Mouse (Mus musculus) ES-CJ7 (cell line): ENCODE results near the gene Cideb.

Source experiments
- DNase-seq: peaks from one replicate; pipeline ENCODE4 v3.0.0; 2011; ENCODE audit warnings: low read depth, low spot score

Cideb gene

DNA sequence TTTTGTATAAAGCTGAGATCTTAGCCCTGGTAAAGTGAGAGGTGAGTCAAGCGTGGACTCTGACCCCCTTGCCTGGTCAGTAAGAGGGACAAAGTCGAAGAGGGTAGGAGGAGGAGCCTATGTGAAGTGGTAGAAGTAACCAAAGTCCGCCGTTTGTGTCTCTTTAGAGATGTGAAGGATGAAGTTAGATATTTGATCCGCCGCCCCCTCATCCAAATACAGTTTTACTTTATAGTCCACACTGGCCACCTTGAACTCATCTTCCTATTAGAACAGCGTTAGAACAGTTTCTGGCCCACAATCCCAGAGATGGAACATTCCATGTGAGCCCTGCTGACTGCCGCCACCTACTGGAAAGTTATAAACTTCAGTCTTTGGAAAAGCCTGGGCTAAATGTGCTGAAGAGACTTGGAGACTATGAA, at the start of gene Cideb:
Cideb (minus strand) TSS at position 96 of the 422 bp plus-strand sequence.
- DNase-seq: peak; percentile 73

DNA sequence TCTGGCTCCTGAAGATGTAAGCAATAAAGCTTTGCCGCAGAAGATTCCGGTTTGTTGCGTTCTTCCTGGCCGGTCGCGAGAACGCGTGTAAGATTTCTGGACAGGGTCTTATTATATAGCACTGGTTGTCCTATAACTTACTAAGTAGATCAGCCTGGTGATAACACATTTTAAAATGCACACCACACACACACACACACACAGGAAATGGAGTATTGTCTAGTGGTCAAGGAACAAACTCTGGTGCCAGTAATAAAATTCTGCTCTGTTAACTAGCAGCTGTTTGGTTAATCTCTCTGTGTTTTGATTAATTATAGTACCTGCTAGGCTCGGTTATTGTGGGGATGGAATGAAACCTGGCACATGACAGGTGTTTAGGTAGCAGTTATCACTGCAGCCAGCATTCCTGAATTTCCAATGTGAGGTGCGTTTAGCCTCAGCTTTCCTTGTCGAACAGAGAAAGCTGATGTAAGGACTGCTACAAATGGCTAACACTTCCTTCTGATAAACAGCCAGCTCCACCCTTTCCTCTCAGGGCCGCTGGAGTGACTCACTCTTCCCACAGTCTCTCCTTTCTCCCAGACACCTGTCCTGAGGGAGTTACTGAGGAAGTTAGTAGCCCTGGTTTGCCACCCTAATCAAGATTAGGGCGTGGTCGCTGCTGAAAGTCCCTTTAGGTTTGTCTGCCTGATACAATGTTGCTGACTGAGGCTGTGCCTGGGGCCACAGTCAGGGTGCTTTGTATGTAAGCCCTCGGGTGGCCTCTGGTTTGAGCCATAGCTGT, 37.3 kb upstream of the Cideb start:
- DNase-seq: no peak

DNA sequence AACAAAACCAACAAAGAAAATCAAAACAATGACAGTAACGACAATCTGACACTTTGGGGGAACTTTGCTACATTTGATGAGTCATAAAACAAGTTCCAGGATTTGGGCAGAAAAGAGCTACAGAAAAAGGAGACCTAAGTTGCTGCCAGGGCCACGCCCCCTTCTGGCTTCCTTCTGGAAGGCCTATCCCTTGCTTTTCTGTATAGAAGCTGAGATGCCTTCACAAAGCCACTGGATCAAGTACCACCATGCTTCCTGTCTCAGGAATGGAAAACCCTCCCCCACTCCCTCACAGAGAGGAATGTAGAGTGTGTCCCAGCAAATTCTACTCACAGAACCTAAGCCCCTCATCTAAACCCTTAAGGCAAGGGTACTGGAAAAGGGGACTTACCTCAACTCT, 35.7 kb upstream of the Cideb start:
- no peak for DNase-seq

DNA sequence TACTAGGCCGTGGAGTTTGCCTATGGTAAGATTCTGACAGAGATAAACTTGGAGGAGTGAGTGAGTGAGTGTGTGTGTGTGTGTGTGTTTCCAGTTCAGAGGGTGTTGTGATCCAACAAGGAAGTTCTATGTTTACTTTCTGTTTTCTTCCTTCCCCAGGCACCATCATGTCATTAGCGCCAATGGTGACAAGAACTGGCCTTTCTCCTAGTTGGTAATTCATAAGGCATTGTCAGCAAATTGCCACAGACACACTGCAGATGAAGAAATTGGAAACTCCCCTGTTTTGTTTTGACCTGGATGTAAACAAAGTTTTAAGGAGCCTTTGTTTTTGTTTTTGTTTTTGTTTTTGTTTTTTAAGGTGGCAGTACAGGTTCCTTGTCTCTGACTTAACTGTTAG, 35.2 kb upstream of the Cideb start:
- no peak for DNase-seq

DNA sequence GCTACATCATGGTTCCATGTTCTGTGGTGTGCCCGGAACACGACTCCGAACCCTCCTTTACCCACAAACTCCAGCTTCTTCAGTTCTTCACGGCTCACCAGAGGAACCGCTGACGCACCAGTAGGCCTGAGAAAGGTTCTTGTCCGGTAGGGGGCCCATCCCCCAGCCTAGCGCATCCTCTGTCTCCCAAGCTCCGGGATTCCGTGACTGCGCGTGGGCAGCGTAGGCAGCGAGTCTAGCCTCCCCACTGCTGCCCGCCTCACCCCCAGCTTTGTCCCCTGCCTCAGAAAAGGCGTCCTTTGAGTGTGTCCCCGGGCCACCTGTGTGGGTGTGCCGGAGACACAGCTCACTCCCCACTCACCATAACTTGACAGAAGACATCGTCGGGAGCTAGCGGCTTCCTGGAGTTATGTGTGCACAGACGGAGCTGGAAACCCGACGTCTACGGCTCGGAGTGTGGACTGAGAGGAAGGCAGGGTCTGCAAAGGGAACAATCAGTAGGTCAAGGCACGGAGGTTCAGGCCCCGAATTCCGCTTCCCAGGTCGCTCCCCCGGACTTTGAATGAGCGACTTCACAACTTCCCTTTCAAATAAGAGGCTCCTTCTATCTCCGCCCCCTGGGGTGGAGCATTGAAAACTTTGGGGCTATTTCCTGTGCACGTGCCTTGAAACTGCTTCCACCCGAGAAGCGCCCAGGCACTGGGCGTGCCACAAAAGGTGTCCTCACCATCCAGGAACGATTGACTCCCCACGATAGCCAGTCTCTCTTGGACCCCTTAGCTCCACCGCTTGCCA, 30.2 kb upstream of the Cideb start, which contains the start of gene Ripk3:
Ripk3 (minus strand) TSS at position 610 of the 795 bp plus-strand sequence.
- peak; percentile 78 for DNase-seq

DNA sequence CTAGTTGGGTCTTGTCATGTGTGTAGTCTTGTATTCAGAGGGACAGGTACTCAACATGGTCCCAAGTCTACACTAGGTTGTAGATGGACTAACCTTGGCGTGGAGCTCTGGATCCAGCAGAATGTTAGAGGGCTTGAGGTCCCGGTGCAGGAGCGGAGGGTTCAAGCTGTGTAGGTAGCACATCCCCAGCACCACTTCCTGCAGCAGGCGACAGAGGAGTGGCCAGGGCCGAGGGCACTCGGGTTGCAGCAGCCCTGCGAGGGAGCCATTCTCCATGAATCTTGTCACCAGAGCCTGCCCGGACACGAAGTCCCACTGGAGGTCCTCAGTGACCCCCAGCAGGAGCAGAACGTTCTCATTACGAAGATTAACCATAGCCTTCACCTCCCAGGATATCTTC, 29.5 kb upstream of the Cideb start:
- no peak for DNase-seq

DNA sequence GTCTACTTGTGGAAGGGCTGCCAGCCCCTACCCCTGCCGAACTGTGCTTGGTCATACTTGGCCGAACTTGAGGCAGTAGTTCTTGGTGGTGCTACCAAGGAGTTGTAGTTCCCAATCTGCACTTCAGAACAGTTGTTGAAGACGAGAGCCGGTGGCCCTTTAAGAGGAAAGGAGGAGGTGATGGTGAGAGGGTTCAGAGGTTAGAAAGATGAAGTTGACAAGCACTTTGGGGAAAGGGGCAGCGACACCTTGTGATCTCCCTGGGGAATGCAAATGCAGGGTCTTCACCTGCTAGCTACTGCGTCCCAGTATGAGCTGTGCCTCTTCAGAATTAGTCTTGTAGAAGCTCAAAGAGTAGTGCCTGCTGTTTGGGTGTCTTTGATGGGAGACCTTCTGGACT, 26.9 kb upstream of the Cideb start:
- peak; percentile 64 for DNase-seq

DNA sequence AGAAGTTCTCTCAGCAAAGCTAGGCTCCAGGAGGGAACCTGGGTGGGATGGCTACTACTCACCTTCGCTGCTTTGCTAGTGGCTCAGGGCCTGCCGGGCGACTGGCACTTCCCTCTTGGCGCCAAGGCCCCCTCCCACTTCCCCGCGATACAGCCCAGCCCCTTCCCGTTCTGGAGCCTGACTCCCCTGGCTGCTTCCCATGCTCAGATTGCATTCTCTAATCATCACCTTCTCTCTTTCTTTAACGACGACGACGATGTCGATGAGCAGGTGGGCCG, 25.6 kb upstream of the Cideb start, which contains the start of gene Adcy4:
Adcy4 (minus strand) TSS at position 138 of the 278 bp plus-strand sequence.
- no peak for DNase-seq

DNA sequence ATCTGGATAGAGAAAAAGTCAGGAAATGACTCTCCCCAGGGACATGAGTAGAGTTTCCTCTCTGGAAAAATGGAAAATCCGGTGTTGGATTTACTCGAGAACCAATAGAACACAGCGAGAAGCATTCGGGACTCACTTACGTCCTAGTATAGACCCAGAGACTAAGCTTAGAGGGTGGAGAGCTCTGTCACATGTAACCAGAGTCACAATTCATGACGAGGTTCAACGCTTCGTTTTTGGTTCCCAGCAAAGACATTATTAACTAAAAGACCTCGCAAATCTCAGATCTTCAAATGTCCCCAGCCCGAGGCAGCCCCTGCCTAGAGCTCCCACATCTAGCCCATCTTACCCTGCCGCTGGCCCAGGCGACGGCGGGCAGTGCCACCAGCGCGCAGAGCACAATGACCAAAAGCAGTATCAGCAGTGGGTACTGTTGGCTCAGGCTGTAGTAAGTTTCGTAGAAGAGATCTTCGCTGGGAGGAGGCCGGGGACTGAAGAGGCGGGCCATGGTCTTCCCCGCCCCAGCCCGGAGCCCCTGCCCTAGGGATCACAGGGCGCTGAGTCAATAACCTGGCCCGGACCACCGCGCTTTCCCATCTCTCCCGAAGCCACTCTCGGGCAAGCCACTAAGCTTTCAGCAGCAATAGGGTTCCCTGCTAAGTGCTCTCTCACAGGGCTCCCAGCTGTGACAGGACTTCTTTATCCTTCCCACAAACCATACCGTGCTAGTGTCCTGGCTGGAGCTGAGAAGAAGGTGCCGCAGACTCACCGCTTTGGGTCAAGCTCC, 25.1 kb upstream of the Cideb start:
- DNase-seq: no peak

DNA sequence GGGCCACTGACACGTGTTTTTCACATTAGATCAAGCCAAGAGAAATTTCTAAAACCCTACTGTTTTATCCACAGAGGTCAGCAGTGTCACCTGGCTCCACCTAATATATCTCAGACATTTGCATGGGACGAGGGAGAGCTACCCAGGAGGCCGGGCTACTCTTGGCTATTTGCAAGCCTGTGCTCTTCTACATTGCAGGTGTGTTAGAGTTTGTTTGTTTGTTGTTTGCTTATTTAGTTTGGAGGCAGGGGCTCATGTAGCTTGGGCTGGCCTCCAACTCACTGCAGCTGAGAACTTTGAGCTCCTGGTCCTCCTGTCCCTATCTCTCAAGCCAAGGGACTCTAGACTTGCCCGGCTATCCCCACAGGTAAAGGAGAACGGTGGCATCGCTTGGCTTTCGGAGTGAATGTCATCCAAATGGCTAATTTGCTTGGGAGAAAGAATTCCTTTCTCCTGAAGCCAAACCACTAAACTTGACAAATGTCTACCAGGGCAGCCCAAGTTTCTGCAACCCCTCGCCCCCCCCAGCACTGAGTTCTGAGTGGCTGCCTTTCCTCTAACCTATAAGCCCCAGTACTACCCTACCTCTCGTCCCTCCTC, 24.2 kb upstream of the Cideb start:
- no peak for DNase-seq

DNA sequence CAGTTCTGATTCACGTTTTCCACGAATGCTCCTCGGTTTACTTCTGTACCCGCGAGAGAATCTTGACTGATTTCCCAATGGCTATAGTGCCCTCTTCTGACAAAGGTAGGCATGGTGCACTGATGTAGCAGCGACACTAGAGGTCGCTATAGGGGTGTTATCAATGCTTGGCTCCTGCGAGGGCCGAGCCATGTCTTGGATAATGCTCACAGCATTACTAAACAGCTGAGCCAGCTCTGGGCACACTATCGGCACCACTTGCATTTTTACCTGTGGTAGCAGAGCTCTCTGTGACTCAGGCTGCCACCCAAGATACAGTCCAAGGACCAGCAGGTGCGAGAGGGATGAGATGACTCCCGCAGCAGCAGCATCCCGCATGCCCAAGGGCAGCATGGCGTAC, 23.1 kb upstream of the Cideb start:
- peak; percentile 88 for DNase-seq

DNA sequence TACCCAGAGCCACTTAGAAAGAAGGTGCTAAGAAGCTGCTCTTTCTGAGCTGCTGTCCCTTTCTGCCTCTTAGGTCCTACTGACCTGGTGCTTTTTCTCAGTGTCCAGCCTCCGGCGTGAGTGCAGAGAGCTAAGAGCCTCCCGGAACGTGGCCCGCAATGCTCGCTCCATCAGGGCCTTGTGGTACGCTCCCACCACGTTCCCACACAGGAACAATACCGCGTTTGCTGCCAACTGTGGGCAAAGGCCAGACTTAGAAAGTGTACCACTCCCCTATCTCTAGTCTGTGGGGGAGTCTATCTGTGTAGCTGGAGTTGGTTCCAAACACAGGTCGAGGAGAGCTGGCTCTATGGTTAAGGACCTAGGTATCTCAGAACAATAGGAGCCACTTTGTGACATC, 22.5 kb upstream of the Cideb start:
- no peak for DNase-seq

DNA sequence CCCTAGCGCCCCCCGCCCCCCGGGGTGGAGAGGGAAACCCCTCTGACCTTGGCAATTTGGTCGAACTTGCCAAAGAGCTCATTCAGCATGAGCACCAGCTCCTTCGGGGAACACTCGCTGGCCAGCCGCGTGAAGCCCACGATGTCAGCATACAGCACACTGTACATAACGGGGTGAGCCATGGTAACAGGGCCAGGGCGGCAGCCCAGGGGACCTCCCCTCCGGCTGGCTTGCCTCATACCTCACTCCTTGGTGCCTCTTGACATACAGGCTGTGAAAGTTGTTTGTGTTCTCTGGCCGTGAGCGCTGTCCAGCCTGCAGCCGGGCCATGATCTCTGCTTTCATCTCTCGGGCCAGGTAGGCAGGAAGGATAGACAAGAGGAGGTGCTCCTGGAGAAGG, 21.4 kb upstream of the Cideb start:
- no peak for DNase-seq

DNA sequence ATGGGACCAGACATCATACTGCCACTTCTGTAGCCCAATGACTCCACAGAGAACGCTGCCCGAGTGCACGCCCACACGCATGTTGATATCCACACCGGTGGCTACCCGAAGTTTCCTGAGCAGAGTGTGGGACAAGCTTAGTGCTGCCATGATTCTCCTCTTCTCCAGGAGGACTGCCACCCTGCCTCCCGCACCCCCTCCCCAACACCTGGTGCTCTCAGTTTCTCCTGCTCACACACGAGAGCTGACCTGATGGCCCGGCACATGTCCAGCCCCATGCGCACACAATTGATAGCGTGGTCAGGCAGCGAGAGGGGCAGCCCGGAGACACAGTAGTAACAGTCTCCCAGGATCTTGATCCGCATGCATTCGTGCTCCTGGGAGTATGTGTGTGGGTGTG, 20.4 kb upstream of the Cideb start:
- no peak for DNase-seq

DNA sequence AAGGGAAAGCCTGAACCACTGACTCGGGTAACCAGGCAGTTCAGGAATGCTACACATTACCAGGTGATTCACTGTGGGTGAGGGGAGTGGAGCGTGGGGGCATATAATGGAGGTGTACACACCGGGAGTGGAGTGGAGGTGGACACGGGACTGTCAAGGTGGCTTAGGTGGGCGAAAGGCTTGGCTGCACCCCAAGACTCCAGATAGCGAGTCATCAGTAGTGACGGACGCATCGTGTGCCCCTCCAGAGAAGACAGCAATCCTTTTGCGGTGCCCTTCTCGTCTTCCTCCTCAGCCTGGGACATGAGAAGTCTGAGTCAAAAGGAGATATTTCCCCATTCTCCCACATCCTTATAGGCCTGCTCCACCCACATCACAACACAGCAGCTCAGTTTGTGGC, 19.5 kb upstream of the Cideb start:
- no peak for DNase-seq

DNA sequence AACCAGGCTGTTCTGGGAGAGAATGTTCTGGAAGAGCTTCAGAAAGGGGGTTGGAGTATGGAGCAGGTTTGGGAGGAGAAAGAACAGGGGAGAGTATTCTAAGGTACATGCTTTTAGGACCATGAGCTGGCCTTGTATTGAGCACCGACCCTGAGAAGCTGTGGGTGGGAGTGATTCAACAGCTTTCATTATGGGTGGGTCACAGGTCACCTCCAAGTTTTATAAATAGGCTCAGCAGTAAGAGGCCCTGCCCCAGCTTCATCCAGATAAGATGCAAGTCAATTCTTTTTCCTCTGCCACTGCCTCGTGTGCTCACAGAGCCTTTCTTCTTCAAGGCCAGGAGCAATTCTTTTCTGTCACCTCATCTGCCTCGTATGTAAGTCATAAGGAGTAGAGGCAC, 18.9 kb upstream of the Cideb start:
- DNase-seq: no peak

DNA sequence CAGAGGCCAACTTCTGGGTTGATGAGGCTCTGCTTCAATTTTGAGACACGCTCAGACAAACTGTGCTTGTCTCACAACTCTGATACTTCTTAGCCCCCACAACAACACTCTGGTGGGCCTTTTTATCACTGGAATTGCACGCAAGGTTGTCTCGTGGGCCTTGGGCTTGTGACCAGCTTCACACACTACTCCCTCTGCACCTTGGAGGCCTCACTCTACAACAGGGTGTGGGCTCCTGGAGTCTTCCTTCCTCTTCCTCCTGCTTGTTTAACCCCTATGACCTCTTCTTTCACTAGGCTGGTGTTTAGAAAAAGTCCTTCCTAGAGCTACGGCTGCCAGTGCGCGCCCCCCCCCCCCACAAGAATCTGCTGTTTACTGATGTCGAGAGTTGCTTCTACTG, 18.5 kb upstream of the Cideb start:
- no peak for DNase-seq

DNA sequence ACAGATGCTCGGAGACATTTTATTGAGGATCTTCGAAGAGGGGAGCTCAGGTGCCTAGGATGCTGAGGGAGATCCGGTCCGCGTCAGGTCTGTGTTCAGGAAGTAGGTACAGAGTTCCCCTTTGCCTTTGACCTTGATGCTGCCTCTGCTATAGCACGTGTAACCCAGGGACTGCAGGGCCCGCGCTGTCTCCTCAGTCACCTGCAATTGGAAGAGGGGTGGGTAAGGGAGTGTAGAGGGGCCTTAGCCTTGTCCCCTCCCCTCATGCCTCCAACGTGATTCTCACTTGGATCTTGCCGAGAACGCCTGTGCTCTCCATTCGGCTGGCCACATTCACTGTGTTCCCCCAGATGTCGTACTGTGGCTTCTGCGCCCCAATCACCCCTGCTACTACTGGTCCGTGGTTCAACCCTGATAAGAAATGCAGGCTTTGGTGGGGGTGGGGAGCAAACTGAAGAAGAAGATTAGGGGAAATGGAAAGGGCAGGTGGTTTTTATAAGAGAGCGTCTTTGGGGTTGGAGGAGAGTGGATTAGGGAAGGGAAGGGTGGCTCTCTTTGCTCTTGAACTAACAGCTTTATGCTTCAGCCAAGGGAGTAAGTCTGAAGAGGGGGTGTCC, 10.9 kb upstream of the Cideb start:
- no peak for DNase-seq

DNA sequence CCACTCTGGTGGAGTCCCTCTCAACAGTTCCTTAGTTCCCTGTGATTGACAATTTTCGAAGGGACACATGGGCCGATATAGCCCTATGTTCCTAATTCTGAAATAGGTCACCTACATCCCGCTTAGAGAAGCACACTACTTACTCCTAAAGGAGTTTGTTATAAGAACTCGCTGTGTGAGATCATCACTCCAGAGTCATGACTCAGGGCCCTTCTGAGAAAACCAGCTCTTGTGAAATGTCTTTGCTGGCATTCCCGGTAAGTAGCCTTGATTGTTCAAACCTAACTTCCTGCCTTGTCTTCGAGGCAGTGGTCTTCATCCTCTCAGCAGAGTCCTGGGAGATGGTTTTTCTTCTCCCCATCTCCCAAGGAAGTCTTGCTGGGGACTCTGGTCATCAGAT, 10.3 kb upstream of the Cideb start:
- no peak for DNase-seq

DNA sequence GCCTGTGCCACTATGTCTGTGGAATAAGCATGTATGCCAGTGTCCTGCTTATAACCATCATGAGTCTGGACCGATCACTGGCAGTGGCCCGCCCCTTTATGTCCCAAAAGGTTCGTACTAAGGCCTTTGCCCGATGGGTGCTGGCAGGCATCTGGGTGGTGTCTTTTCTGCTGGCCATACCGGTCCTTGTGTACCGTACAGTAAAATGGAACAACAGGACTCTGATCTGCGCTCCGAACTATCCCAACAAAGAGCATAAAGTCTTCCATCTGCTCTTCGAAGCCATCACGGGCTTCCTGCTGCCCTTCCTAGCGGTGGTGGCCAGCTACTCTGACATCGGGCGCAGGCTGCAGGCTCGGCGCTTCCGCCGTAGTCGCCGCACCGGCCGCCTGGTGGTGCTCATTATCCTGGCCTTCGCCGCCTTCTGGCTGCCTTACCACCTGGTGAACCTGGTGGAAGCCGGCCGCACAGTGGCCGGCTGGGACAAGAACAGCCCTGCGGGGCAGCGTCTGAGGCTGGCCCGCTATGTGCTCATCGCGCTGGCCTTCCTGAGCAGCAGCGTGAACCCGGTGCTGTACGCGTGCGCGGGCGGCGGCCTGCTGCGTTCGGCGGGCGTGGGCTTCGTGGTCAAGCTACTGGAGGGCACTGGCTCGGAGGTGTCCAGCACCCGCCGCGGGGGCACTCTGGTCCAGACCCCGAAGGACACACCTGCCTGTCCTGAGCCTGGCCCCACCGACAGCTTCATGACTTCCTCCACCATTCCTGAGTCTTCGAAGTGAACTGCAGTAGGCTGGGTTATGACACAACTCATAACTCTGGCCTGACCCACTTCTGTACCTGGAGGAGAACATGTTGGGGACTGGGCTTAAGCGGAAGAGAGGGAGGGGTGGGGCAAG, 9.5 kb upstream of the Cideb start:
- no peak for DNase-seq

DNA sequence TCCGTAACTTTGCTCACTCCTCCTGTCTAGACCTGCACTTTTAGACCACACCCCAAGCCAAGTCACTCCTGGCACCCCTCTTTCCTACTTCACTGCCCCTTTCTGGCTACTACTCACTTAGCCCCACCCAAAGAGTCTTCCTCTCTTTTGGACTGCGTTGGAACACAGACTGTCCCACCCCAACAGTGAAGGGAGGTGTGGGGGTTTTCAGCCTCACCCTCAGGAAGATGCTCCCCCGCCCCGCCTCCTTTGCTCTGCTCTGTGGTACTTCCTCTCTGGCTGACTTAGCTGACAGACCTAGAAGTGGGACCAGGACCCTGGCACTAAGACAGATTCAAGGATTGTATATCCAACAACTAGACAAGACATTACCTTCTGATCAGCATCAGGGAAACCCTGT, 7.4 kb upstream of the Cideb start, which contains the start of gene Ltb4r1:
Ltb4r1 (plus strand) TSS at position 267 of the 400 bp plus-strand sequence.
- DNase-seq: no peak
